Mouse (Mus musculus) kidney, adult 2 months (tissue): ENCODE measurements around the gene Larp1. TPM values are rescaled to one million over a fixed set of nuclear protein-coding genes. Genes with fewer than 3 reads are reported as not detected.

Experiments
- DNase-seq: peaks from one replicate; pipeline ENCODE4 v3.0.0; 2021
- H3K27ac ChIP-seq: fragments of 200-500 bp; 2 replicates; pipeline ENCODE4 v1.5.1; 2012; ENCODE audit warnings: low read depth, low read length, control low read depth, inconsistent platforms; ENCODE audit not compliant: insufficient read depth
- H3K27me3 ChIP-seq: fragments of 200-500 bp; replicated peaks from 2 replicates; pipeline ENCODE4 v1.6.1; 2012; ENCODE audit warnings: mild to moderate bottlenecking, moderate library complexity, low read length, inconsistent platforms; ENCODE audit not compliant: control insufficient read depth, insufficient read depth
- H3K36me3 ChIP-seq: fragments of 200-500 bp; 2 replicates; pipeline ENCODE4 v1.6.1; 2012; ENCODE audit warnings: mild to moderate bottlenecking, moderate library complexity, low read length, inconsistent platforms; ENCODE audit not compliant: control insufficient read depth, insufficient read depth
- H3K4me1 ChIP-seq: fragments of 200-500 bp; 2 replicates; pipeline ENCODE4 v1.6.1; 2011; ENCODE audit warnings: low read length; ENCODE audit not compliant: control insufficient read depth, insufficient read depth
- H3K4me3 ChIP-seq: fragments of 200-500 bp; 2 replicates; pipeline ENCODE4 v1.5.1; 2011; ENCODE audit warnings: mild to moderate bottlenecking, low read depth, low read length, control low read depth; ENCODE audit not compliant: insufficient read depth
- CTCF ChIP-seq: fragments of 200-500 bp; conservative IDR thresholded peaks from 2 replicates; pipeline ENCODE4 v1.5.1; 2011; ENCODE audit warnings: low read depth, mild to moderate bottlenecking, control low read depth, low read length, moderate library complexity, mixed read lengths; ENCODE audit not compliant: insufficient read depth, insufficient read length
- POLR2A ChIP-seq: fragments of 200-500 bp; IDR thresholded peaks from one replicate; pipeline ENCODE4 v1.6.1; 2011; ENCODE audit warnings: low read depth, low read length, control low read depth
- WGBS: fragments of 180-500 bp; shearing (Covaris S2); methylation state at CpG from one replicate; pipeline ENCODE4 v1.1.7; 2018; 5-methylcytosine and 5-hydroxymethylcytosine counted together
- polyA plus RNA-seq: library from polyadenylated mRNA; depleted of rRNA; stranded (reverse); fragments of >200 nt; gene quantifications from 2 replicates; pipeline ENCODE4 v1.2.3, GENCODE M21; 2012

Gene Larp1
- polyA plus RNA-seq, 1 experiment = 36.8 TPM

- Histone ChIP-seq H3K36me3 (no peaks in the 10 kb centered on the region), H3K4me3 (no peak overlapping the region), H3K27ac (no peak overlapping the region), H3K4me1 (no peaks in the 10 kb centered on the region; the same call in 1 of the 2 replicates), H3K27me3 (no peaks in the 10 kb centered on the region)
- DNase-seq = peak; percentile 65
- 46% methylated on average over 16 of the region's 16 CpGs for whole genome bisulfite sequencing
- no peak for TF ChIP-seq POLR2A
- TF ChIP-seq CTCF = 0 out of 2 replicates have a peak, but pooled peaks have one; percentile 20
Observed at GRCm38 (mm10) chr11:57983480-57984342, 25.2 kb upstream of the Larp1 start.

- WGBS = 68% methylated on average over 3 of the region's 3 CpGs
- TF ChIP-seq CTCF (no peak), POLR2A (no peak)
- Histone ChIP-seq H3K36me3 (no peaks in the 10 kb centered on the region), H3K27me3 (no peaks in the 10 kb centered on the region), H3K4me3 (no peak overlapping the region), H3K27ac (no peak overlapping the region), H3K4me1 (no peaks in the 10 kb centered on the region; the same call in 1 of the 2 replicates)
- no peak for DNase-seq
Observed at GRCm38 (mm10) chr11:57984343-57984666, 24.6 kb upstream of the Larp1 start.

- 95% methylated on average over 2 of the region's 3 CpGs for WGBS
- no peak overlapping the region for H3K27ac ChIP-seq
- H3K36me3 ChIP-seq = no peaks in the 10 kb centered on the region
- no peak for DNase-seq
- no peak overlapping the region for H3K4me3 ChIP-seq
- H3K4me1 ChIP-seq = no peaks in the 10 kb centered on the region; the same call in 1 of the 2 replicates
- TF ChIP-seq CTCF (no peak), POLR2A (no peak)
- H3K27me3 ChIP-seq = no peaks in the 10 kb centered on the region
Observed at GRCm38 (mm10) chr11:57985485-57985884, 23.4 kb upstream of the Larp1 start.

- 65% methylated on average over 6 of the region's 6 CpGs for WGBS
- no peak overlapping the region for H3K27ac ChIP-seq
- no peaks in the 10 kb centered on the region for H3K36me3 ChIP-seq
- no peak for TF ChIP-seq POLR2A
- no peak for TF ChIP-seq CTCF
- H3K27me3 ChIP-seq = no peaks in the 10 kb centered on the region
- no peaks in the 10 kb centered on the region; the same call in 1 of the 2 replicates for H3K4me1 ChIP-seq
- DNase-seq = no peak
- H3K4me3 ChIP-seq = no peak overlapping the region
Observed at GRCm38 (mm10) chr11:57986053-57986452, 22.8 kb upstream of the Larp1 start.

DNA sequence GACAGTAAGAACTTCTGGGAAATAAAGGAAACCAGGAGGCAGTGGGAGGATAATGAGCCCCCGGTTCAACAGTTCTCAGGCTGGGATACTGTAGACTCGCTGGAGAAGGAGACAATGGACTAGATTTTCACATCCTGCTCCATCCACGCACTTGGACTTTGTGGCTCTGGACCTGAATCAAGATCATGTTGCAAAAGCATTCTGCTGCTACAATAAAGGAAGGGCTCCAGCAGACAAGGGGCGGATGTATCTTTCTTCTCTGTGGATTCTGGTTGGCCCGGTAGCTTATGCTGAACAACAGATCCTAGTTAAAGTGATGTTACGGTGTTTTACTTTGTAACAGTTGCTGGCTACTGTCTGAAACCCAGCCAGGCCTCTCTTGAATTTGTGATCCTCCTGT is 22.4 kb upstream of the Larp1 start:
- DNase-seq = no peak
- H3K36me3 ChIP-seq = no peaks in the 10 kb centered on the region
- 69% methylated on average over 6 of the region's 6 CpGs for WGBS
- H3K4me3 ChIP-seq = no peak overlapping the region
- H3K4me1 ChIP-seq = no peaks in the 10 kb centered on the region; the same call in 1 of the 2 replicates
- no peak overlapping the region for H3K27ac ChIP-seq
- TF ChIP-seq CTCF (no peak), POLR2A (no peak)
- H3K27me3 ChIP-seq = no peaks in the 10 kb centered on the region

DNA sequence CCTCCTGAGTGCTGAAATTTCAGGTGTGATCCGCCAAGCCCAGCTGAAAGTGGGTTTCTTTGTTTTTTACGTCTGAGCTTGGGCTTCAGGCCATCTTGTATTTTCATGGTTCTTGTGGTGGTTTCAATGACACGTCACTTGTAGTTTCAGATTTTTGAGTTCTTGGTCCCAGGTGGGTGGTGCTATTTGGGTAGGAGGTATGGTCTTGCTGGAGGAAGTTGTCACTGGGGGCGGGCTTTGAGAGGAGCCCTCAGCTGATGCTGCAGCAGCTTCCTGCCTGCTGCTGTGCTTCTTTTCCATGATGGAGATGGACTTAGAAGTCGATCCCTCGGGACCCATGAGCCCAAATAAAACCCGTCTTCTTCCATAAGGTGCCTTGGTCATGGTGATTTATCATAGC is 22.0 kb upstream of the Larp1 start:
- no peaks in the 10 kb centered on the region for H3K36me3 ChIP-seq
- no peak for DNase-seq
- H3K27me3 ChIP-seq = no peaks in the 10 kb centered on the region
- WGBS = 98% methylated on average over 7 of the region's 7 CpGs
- TF ChIP-seq CTCF (no peak), POLR2A (no peak)
- H3K4me3 ChIP-seq = no peak overlapping the region
- H3K27ac ChIP-seq = no peak overlapping the region
- H3K4me1 ChIP-seq = no peaks in the 10 kb centered on the region; the same call in 1 of the 2 replicates

DNA sequence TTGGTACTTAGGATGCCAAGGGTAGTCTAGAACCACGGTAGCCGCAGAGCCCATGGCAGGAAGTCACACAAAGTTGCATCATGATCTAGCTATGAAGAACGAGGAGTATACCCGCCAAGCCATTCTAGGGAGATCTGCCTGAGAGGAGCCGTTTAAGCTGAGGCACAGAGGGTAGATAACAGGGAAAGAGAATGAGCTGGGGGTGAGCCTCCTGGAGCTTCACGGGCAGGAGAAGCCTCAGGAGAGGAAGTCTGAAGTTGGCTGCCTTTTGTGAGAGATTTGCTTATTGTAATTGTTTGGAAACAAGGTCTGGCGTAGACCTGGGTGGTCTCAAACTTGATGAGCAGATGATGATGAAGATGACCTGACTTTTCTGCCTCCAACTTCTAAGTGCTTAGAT is 10.7 kb upstream of the Larp1 start:
- Histone ChIP-seq H3K27me3 (no peaks in the 10 kb centered on the region), H3K4me1 (no peaks in the 10 kb centered on the region; the same call in 1 of the 2 replicates), H3K27ac (no peak overlapping the region), H3K4me3 (no peak overlapping the region), H3K36me3 (no peaks in the 10 kb centered on the region)
- no peak for TF ChIP-seq CTCF
- no peak for TF ChIP-seq POLR2A
- 84% methylated on average over 7 of the region's 7 CpGs for WGBS
- no peak for DNase-seq
